Mouse (Mus musculus) fibroblast of lung, adult 2 months (primary cell): ENCODE results near the gene Arhgef2.

Experiments used
- DNase-seq: peaks from one replicate; pipeline ENCODE4 v3.0.0-alpha.2; 2011; ENCODE audit warnings: low read depth

Arhgef2 gene

DNA sequence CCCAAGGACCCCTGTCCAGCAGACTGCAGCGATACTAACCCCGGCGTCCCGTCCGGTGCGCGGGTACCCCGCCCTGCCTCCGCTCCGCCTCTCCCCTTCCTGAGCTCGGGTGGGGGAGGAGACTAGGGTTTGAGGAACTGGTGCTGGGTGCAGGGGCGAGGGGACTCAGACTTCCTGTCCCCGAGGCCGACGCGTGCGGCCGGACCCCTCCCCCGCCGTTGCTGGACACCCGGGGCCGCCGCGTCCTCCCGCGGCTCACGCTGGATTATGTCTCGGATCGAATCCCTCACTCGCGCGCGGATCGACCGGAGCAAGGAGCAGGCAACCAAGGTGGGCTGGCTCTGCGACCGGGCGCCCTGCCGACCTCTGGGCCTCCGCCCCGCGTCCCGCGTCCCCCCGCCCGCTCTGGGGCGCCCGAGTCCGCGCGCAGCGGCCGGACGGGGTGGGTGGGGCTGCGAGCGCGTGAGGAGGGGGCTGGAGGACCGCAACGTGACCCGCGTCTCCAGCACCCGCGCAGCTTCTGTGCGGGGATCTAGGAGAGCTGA, 15.3 kb downstream of the Arhgef2 start:
- DNase-seq = no peak

DNA sequence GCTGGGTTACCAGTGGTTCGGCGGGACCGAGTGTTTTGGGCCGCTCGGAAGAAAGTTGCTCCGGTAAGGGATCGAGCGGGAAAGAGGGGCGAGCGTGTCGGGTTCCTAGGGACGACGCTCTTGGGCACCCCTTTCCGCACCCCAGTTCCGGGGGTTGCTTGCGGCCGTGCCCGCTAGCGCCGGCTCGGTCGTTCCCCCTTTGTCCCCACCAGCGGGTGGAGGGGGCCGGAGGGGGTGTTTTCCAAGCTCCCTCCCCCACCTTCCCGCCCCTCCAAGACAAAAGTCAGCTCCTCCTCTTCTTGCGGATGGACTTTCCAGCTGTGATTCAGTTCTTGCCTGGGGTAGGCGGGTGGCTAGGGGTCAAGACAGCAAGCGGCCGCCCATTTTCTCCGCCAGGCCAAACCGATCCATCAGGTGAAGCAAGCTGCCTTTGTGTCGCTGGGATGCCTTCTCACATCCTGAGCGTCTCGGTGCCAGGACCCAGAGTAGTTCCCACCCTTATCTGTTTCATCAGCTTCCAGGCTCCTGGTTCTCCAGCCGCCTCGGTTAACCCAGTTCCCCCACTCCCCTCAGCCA, 15.9 kb downstream of the Arhgef2 start:
- DNase-seq = no peak

DNA sequence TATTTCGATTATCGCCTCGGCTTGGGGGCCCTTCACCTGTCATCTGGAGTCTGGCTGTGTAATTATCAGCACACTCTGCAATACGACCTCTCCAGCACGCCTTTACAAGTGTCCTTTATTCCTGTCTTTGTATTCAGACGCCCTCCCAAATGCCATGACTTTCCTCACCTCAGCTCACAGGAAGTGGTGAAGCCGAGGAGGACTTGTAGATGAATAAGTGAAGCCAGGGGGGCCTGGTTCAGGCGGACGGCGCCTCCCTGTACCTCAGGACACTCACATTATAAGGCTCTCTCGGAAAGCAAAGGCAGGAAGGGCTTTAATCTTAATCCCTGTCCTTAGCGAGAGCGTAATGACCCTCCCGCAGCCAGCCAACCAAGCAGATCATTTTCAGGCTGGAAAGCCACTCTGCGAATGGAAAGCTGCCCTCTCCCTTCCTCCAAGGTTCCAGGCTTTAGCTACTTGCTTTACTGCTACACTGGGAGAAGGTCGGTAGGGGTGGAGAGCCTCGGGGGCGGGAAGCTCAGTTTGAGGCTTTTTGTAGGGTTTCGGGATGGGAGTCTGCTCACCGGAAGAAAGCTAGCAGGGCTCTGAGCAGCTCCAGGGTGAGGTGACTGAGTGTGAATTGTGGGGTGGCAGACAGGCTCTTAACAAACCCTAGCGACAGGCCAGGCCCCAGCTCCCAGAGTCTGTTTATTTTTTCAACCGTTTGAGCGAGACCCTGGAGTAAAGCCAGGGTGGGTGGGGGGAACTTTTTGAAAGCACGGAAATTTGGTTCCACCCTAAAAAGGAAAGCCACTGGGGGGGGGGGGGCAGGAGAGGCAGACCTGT, 16.6 kb downstream of the Arhgef2 start:
- no peak for DNase-seq

DNA sequence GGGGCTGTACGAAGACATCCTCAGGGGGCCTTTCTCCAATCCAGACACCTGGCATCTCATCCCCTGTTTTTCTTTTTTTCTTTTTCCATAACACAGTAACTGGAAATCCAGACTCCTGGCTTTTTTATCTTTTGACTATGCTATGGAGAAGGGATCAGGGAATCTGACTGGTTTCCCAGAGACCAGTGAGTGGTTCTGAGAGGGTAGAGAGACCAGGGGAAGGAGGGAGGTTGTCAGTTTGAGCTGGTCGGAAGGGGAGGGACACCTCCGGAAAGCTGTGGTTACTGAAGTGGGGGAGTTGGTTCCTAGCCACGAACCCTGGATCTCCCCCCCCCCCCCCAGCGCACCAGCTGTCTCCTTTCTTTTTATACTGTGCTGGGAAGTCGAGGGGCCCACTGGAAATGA, 17.2 kb downstream of the Arhgef2 start:
- no peak for DNase-seq

DNA sequence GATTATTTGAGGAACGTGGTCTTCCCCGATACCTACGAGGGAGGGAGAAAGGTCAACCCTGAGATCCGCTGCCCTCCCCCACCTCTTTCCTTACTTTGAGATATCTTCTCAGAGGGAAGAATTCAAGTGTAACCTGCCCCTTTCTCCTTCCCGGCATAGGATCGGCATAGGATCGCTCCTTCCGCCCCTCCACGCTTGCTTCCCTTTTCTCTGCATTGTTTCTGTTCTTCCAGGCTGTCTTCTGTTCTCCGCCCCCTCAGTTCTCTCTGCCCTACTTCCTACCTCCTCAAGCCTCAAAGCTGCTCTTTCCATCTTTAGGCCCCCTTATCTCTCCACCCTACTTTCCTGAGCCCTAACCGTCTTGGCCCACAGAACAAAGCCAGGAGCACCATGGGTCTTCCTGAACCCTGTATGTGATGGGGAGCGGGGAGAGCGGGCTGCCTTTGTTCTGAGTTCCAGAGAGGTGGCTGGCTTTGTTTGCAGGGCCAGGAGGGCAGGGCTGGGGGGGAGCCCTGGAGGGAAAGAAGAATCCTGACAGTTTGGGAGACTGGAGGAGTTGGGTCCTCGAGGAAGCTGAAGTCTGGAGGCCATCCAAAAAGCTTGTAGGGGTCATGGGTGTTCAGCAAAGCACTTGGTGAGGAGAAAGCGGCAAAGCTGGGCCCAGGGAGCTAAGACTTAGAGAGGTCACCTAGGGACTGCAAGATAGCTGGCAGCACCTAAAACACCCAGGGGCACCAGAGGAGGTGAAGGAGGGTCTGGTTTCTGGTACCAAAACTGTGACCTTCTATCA, 17.8 kb downstream of the Arhgef2 start:
- no peak for DNase-seq

DNA sequence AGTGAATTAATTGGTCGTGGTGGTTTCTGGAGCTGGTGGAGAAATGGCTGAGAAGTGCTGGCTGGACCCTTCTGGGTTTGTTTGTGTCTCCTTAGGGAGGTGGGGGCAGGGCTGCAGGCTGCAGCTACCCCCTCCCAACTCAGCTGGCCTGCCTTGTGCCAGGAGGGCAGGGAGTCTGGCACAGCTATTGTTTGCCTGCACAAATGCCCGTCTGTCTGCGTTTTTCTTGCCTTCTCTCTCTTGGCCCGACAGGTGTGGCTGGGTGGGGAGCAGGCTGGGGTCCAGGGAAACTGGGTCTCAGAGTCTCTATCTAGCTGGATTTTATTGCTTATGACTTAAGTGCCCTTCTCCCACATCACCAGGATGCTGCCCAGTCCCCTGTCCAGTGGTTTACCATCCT, 18.6 kb downstream of the Arhgef2 start:
- DNase-seq = no peak

DNA sequence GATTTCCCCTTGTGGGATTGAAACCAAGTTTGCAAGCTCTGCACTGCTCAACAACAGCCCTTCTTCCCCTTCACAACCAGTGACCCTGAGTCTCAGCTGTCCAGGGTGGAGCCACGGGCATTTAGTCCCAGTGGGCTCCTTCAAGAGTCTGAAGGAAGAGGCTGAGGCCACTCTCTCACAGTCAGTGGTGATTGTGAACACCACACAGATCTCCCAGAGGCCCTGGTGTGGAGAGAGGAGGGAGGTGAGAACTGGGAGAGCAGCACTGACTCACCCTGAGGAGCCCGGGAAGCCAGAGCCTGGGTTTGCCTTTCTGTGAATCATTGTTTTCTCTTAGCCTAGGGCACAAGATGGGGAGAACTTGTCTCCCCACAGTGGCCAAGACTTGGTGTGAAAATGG, 19.2 kb downstream of the Arhgef2 start:
- DNase-seq = peak; percentile 93

DNA sequence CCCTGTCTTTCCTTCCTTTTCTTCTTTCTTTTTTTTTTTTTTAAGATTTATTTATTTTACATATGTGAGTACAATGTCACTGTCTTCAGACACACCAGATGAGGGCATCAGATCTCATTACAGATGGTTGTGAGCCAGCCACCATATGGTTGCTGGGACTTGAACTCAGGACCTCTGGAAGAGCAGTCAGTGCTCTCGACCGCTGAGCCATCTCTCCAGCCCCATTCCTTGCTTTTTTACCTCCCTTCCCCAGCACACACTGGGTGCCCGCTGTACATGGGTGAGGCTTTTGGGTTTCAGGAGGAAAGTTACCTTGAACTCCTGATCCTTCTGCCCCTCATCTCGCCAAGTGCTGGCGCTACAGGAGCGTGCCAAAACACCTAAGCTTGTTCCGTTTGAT, 19.8 kb downstream of the Arhgef2 start:
- DNase-seq = no peak

DNA sequence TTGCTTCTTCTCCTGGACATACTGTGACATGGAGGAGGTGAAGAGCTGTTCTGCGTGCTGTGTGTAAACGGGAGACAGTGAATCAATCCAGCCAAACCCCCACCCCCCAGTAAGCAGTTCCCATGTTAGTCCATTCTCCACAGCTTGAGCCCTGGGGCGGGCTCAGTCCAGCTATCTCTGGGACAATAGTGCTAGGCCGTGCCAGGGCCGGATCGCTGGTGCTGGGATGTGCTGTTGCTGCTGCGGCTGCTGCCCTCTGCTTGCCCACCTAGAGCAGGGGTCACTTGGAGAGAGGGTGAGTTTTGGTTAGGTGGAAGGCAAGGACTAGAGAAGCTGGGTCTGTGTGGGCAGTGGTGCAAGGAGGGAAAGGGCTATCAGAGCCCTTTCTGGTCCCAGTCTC, 20.6 kb downstream of the Arhgef2 start:
- DNase-seq = no peak

DNA sequence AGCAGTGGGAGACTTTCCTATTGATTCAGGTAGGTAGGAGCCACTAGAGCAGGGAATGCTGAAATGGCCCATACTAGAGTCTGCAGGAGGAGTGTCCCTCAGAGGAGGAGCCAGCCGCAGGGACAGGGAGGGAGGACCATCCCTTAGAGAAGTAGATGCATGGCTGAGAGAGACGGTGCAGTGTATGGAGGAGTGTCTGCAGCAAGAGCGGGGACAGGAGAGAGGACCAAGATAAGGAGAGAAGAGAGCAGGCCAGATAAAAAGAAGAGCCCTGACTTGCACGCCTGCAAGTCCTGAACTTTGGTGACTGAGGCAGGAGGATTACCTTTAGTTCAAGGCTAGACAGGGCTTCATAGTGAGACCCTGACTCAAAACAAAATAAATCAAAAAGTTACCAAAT, 21.3 kb downstream of the Arhgef2 start:
- DNase-seq = no peak

DNA sequence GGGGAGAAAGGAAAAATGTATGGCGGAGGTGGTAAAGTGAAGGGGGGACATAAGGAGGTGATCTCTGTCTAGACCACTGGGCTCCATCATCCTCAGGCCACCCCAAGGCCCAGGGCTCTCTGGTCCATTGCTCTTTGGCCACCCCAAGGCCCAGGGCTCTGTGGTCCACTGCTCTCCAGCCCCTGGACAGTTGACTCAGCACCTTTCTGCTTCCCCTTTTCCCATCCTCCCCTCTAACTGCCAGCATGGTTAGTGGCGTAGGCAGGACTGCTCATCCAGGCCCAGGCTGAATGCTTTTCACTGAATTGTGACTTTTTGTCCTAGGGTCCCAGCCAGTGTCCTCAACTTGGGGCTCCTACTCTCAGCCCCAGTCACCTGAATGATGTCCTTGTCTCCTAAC, 21.8 kb downstream of the Arhgef2 start:
- no peak for DNase-seq

DNA sequence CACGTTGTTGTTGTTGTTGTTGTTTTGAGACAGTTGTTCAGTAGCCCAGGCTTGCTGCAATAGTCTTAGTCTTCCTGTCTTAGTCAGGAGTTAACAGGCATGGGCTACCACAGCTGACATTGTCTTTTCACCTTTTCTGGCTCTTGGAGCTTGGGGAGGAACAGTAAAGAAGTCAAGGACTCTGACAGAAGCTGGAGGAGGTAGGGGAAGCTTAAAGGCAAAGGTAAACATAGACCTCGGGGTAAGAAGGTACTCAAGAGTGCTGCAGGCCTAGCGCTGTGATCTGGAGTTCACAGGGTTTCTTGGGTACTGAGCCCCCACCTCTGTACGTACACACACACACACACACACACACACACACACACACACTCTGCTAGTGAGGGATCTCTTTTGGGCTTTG, 23.0 kb downstream of the Arhgef2 start:
- no peak for DNase-seq

DNA sequence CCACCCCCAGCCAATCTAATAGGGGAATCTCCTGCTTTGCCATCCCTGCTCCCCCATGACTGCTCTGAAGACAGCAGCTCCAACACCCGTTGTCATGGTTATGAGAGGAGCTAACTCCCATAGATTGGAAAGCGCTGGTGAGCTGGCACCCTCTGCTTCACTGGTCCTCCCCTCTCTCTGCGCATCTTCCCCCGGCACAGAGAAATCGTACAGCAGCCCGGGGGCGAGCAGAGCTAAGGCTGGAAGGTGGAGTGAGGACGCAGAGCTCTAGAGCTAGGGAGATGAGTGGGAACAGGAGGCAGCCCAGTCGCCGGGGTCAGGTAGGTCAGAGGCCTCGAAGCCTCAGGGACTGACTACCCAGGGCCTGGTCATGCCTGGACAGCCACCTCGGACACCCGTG, 23.5 kb downstream of the Arhgef2 start:
- no peak for DNase-seq

DNA sequence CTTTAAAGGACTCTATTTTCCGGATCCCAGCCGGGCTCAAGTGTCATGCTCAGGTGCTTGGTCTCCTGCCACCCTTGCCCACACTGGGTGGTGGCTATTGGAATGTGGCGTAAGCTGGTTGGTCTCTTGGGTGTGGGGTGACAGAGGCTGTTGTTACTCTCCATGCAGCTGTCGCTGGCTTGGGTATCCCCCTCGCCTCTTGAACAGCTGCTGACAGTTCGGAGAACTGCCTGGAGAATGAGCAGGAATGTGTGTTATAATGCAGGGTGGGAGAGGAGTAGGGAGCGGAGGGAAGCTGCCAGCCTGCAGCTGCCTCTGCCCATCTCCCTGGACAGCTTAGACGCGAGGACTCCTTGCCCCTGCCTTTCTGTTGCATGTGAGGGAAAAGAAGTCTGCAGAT, 24.3 kb downstream of the Arhgef2 start:
- DNase-seq = no peak

DNA sequence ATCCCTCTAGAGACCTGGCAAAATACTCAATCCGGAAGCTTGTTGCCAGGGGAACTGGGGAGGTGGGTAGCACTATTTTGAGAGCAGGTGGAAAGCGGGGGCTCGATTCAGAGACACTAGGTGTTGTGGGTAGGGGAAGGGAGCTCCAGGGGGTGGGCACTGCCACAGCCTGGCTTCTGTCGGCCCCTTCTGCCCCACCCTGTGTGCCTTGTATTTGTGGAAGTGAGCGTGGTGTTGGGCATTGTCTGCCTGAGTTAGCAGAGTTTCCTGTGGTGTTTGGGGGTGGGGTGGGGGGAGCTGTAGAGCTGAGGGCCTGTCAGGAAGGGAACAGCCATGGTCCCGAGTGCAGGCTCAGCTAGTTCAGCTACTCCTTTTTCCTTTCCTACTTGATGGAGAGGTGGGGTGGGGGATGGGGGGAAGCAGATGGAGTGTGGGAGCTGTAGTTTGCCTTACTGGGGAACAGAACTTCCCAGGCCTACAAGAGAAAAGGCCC, 25.1 kb downstream of the Arhgef2 start:
- DNase-seq = no peak

DNA sequence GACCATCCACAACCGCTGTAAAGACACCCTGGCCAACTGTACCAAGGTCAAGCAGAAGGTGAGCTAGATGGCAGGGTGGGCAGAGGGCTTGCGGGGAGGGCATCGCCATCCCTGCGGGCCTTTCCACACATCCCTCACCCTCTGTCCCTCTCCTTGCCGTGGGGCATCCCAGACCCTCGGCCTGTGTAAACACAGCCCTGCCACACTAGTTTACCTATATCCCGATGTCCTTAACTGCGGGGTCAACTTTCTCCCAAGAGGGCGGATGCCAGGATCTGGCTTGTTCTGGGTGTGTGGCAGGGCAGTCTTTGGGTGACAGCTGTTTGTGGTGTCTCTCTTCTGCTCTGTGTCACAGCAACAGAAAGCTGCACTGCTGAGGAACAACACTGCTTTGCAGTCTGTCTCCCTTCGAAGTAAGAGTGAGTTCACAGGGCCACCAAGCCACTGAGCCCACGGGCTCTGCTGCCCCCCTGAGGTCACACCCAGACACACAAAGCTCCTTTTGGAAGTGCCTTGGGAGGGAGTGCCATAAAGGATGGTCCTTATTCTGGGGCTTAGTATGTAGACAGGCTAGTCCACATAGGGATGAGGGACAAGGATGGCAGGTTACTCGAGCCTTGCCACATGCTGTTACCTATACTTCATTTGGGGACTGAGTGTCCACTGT, 26.3 kb downstream of the Arhgef2 start:
- DNase-seq = no peak

DNA sequence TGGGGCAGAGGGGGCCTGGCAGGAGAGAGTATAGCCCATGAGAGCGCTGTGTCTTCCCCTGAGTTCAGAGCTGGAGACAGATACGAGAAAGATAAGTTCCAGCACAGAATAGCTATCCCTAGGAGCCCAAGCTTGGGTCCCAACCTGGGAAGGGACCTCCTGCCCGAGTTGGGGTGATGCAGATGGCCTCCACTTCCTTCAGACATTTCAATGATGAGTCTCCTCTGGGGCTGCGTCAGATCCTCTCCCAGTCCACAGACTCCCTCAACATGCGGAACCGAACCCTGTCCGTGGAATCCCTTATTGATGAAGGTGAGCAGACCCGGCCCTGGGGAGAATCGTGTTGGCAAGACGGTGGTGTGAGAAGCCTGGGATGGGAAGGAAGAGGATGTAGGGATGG, 27.3 kb downstream of the Arhgef2 start:
- DNase-seq = no peak

DNA sequence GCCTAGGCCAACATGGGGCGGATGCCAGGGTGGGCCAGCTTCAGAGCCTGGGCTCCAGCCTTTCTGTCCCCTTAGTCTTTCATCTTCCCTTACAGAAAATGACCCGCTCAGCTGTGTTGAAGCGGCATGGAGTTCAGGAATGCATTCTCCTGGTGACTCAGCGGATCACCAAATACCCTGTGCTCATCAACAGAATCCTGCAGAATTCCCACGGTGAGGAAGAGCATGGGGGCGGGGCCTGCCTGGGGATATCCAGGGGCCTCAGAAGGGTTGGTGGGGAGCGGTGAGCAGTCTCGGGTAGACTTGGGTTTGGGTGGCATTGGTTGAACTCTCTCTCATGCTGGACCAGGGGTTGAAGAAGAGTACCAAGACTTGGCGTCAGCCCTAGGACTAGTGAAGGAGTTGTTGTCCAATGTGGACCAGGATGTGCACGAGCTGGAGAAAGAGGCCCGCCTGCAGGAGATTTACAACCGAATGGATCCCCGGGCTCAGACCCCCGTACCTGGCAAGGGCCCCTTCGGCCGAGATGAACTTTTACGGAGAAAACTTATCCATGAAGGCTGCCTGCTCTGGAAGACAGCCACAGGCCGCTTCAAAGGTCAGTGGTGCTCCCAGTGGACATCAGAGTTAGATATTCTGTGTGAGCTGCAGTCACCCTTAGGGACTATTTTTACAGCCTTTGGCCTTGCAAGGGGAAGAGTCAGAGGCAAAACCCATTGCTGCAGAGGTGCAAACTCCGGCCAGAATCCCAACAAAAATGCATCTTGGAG, 29.9 kb downstream of the Arhgef2 start:
- no peak for DNase-seq

DNA sequence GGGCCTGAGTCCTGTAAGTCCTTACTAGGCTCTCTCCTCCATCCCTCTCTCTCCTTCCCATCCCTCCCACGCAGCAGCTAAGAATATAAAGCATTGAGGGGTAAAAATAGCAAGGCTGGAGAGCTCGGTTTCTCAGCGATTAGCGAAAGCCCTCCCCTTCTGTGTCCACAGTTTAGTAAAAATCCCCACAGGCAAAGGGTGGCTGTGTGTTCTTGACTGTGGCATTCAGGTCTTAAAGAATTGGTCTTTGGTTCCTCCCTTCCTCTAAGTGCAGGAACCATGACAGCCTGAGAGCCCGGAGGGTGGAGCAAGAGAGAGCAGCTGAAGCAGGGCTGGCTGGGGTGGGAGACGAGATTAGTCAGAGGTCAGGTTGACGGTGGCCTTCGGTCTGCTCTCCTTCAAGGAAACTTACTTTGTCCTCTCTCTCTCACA, 30.8 kb downstream of the Arhgef2 start:
- no peak for DNase-seq

DNA sequence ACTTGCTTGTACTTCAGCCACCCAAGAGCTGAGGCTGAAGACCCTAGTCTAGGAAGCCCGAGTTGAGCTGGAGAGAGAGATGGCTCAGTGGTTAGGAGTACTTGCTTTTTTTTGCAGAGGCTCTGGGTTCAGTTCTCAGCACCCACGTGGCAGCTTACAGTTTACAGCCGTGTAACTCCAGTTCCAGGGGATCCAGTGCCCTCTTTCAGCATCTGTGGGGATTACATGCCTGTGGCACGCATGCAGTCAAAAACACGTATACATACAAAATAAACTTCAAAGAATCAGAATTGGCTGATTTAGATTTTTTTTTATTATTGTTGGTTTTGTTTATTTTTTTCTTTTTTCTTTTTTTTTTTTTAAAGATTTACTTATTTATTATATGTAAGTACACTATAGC, 31.4 kb downstream of the Arhgef2 start:
- DNase-seq = no peak

DNA sequence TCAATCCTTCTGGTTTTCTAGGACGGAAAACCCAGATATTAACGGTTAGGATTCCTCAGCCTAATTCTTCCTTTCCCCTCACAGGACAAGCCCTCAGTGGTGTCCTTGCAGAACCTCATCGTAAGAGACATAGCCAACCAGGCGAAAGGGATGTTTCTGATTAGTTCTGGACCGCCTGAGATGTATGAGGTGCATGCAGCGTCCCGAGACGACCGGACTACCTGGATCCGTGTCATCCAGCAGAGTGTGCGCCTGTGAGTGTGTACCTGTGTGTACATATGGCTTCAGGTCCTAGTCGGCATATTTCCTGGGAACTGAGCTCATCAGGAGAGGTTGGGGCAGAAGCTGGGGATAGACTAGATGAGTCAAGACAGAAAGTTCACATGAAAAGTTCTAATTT, 33.5 kb downstream of the Arhgef2 start:
- no peak for DNase-seq
